Mouse (Mus musculus): Measurements from ENCODE around the gene Kctd17. TPM values are rescaled to one million over a fixed set of nuclear protein-coding genes. Genes with fewer than 3 reads are reported as not detected.

The Kctd17 gene
- polyA plus RNA-seq, 1 experiment from 2014 or later = 10.0 TPM

DNA sequence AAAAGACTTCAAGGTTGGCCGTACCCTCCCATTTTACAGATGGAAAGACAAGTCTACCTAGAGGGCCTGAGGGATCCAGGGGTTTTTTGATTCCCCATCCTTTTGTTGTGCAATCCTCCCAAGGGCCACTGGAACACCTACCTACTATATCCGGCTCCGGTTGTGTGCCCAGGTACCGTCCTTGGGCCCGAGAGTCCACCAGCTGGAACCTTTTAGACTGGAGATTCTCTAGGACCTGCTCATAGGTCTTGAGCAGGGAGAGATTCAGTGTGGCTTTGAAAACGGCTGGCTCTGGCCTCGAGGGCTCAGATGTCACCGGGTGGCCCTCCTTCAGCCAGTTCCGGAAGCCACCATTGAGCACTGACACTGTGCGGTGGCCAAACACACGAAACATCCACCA, 23.3 kb upstream of the Kctd17 start:
- no peak overlapping the region for H3K27ac ChIP-seq
- H3K36me3 ChIP-seq (ENCODE audit: inconsistent target) = no peaks in the 10 kb centered on the region
- H3K79me2 ChIP-seq (ENCODE audit: inconsistent target) = no peaks in the 10 kb centered on the region
- 57% methylated on average over 11 of the region's 11 CpGs for WGBS (ENCODE audit: missing documents)
- H3K4me3 ChIP-seq (ENCODE audit: inconsistent target) = no peak overlapping the region

GRCm38 (mm10) chr15:78405517-78406211, 22.7 kb upstream of the Kctd17 start, which contains the start of gene Tst:
Tst (minus strand) TSS chr15:78405907.
- Histone ChIP-seq H3K27ac (peak within 1 kb of the TSS; percentile 97), H3K36me3 (ENCODE audit: inconsistent target) (no peaks in the 10 kb centered on the region), H3K4me3 (ENCODE audit: inconsistent target) (peak within 1 kb of the TSS; percentile 84), H3K79me2 (ENCODE audit: inconsistent target) (no peaks in the 10 kb centered on the region)
- WGBS (ENCODE audit: missing documents) = 7% methylated on average over 34 of the region's 34 CpGs

- Histone ChIP-seq H3K27ac (peak within 1 kb of the TSS; percentile 97), H3K36me3 (ENCODE audit: inconsistent target) (no peaks in the 10 kb centered on the region), H3K4me3 (ENCODE audit: inconsistent target) (peak within 1 kb of the TSS; percentile 84), H3K79me2 (ENCODE audit: inconsistent target) (no peaks in the 10 kb centered on the region)
- WGBS (ENCODE audit: missing documents) = under 1% methylated on average over 40 of the region's 40 CpGs
These were observed 21.9 kb upstream of the Kctd17 start, which contains the start of gene Mpst for GRCm38 (mm10) chr15:78406293-78406934. Mpst (plus strand) TSS chr15:78406416.

GRCm38 (mm10) chr15:78409570-78410052, 18.8 kb upstream of the Kctd17 start:
- Histone ChIP-seq H3K27ac (no peak overlapping the region), H3K36me3 (ENCODE audit: inconsistent target) (no peaks in the 10 kb centered on the region), H3K79me2 (ENCODE audit: inconsistent target) (no peaks in the 10 kb centered on the region), H3K4me3 (ENCODE audit: inconsistent target) (no peak overlapping the region)
- 90% methylated on average over 12 of the region's 12 CpGs for WGBS (ENCODE audit: missing documents)

GRCm38 (mm10) chr15:78413083-78413718, 15.2 kb upstream of the Kctd17 start:
- Histone ChIP-seq H3K27ac (no peak overlapping the region), H3K79me2 (ENCODE audit: inconsistent target) (no peaks in the 10 kb centered on the region), H3K36me3 (ENCODE audit: inconsistent target) (no peaks in the 10 kb centered on the region), H3K4me3 (ENCODE audit: inconsistent target) (no peak overlapping the region)
- 92% methylated on average over 14 of the region's 14 CpGs for WGBS (ENCODE audit: missing documents)

DNA sequence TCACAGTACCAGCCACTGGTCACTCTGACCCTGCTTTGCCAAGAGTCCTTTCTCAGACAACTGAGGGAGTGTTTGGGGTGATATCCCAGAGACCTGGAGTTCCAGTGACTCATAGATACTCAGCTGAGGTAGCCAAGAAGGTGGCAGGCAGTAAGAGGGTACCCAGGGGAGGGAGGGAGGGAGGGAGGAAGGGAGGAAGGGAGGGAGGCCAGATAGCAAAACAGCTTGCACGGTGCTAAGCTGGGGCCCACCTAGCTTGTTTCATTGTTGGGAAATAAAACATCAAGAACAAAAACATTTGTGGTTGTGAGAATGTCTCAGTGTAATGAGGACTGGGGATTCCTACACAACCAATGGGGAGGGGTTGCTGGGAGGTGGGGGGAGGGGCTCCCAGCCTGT, 14.6 kb upstream of the Kctd17 start:
- 80% methylated on average over 1 of the region's 1 CpGs for WGBS (ENCODE audit: missing documents)
- H3K27ac ChIP-seq = no peak overlapping the region
- H3K79me2 ChIP-seq (ENCODE audit: inconsistent target) = no peaks in the 10 kb centered on the region
- H3K4me3 ChIP-seq (ENCODE audit: inconsistent target) = no peak overlapping the region
- H3K36me3 ChIP-seq (ENCODE audit: inconsistent target) = no peaks in the 10 kb centered on the region

DNA sequence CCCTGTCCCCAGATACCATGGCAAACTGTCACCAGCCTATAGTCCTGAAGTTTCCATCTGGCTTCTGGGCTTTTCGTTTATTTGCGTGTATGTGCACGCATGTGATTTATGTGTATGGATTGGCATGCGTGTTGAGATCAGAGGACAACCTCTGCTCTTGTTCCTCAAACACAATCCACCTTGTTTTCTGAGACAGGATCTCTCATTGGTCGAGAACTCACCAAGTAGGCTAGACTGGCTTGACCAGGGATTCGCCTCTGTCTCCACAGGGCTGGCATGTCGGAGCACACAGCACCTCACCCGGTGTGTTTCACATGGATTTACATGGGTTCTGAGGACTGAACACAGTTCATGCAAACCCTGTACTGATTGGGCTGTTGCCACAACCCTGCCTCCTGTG, 14.2 kb upstream of the Kctd17 start:
- no peak overlapping the region for H3K4me3 ChIP-seq (ENCODE audit: inconsistent target)
- no peaks in the 10 kb centered on the region for H3K36me3 ChIP-seq (ENCODE audit: inconsistent target)
- H3K27ac ChIP-seq = no peak overlapping the region
- 97% methylated on average over 7 of the region's 8 CpGs for WGBS (ENCODE audit: missing documents)
- H3K79me2 ChIP-seq (ENCODE audit: inconsistent target) = no peaks in the 10 kb centered on the region

DNA sequence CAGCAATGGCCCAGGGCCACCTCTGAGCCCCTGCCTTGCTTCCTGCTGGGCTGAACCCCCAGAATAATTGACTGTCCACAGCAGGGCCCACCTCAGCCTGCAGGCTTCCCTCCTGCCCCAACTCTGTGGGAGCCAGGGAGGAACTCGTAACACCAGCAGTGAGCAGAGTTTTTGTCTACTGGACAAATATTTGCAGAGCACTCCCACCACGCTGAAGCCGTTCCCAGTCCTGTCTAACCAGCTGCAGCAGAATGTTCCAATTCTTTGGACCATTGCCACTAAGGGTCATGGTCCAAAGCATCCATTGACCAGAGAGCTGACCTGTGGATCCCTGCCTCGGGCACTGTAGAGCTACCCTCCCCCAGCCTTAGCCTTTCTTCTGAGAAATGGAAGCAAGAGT, 11.4 kb upstream of the Kctd17 start:
- Histone ChIP-seq H3K4me3 (ENCODE audit: inconsistent target) (no peak overlapping the region), H3K36me3 (ENCODE audit: inconsistent target) (no peaks in the 10 kb centered on the region), H3K27ac (no peak overlapping the region), H3K79me2 (ENCODE audit: inconsistent target) (no peaks in the 10 kb centered on the region)
- WGBS (ENCODE audit: missing documents) = 94% methylated on average over 4 of the region's 4 CpGs

DNA sequence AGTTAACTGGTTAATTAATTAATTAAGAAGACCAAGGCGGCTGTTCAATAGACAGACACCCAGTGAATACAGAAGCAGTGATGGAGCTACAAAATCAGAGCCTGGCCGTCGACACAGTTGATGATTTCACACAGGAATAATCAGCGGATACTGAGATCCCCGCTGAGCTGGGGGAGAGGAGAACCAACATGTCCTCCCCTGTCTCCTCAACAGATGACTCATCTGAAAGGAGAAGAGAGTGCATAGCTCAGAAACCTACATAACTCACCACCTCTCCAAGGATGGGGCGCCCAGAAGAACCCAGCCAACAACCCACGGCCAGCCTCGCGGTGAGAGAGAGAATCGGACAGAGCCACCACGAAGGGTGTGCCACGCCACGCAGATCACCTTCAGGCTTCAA, 8.0 kb upstream of the Kctd17 start:
- WGBS (ENCODE audit: missing documents) = 76% methylated on average over 13 of the region's 13 CpGs
- Histone ChIP-seq H3K79me2 (ENCODE audit: inconsistent target) (no peaks in the 10 kb centered on the region), H3K4me3 (ENCODE audit: inconsistent target) (no peak overlapping the region), H3K36me3 (ENCODE audit: inconsistent target) (no peaks in the 10 kb centered on the region), H3K27ac (no peak overlapping the region)

- no peak overlapping the region for H3K4me3 ChIP-seq (ENCODE audit: inconsistent target)
- WGBS (ENCODE audit: missing documents) = 23% methylated on average over 15 of the region's 16 CpGs
- H3K27ac ChIP-seq = no peak overlapping the region
- H3K79me2 ChIP-seq (ENCODE audit: inconsistent target) = no peaks in the 10 kb centered on the region
- no peaks in the 10 kb centered on the region for H3K36me3 ChIP-seq (ENCODE audit: inconsistent target)
These were observed 6.1 kb upstream of the Kctd17 start for GRCm38 (mm10) chr15:78422046-78422956.

GRCm38 (mm10) chr15:78424507-78424906, 3.9 kb upstream of the Kctd17 start:
- WGBS (ENCODE audit: missing documents) = 43% methylated on average over 11 of the region's 11 CpGs
- Histone ChIP-seq H3K27ac (no peak overlapping the region), H3K36me3 (ENCODE audit: inconsistent target) (no peaks in the 10 kb centered on the region), H3K4me3 (ENCODE audit: inconsistent target) (no peak overlapping the region), H3K79me2 (ENCODE audit: inconsistent target) (no peaks in the 10 kb centered on the region)

- WGBS (ENCODE audit: missing documents) = 89% methylated on average over 3 of the region's 4 CpGs
- Histone ChIP-seq H3K4me3 (ENCODE audit: inconsistent target) (no peak overlapping the region), H3K27ac (no peak overlapping the region), H3K79me2 (ENCODE audit: inconsistent target) (no peaks in the 10 kb centered on the region), H3K36me3 (ENCODE audit: inconsistent target) (no peaks in the 10 kb centered on the region)
These were observed 3.1 kb upstream of the Kctd17 start for GRCm38 (mm10) chr15:78425230-78425629.

GRCm38 (mm10) chr15:78429139-78429459, 735 bp downstream of the Kctd17 start:
- Histone ChIP-seq H3K36me3 (ENCODE audit: inconsistent target) (no peaks in the 10 kb centered on the region), H3K4me3 (ENCODE audit: inconsistent target) (peak overlapping the region; percentile 23; the same call in 1 of the 2 replicates), H3K27ac (no peak overlapping the region), H3K79me2 (ENCODE audit: inconsistent target) (no peaks in the 10 kb centered on the region)
- 44% methylated on average over 3 of the region's 3 CpGs for WGBS (ENCODE audit: missing documents)

GRCm38 (mm10) chr15:78429871-78430622, 1.7 kb downstream of the Kctd17 start:
- Histone ChIP-seq H3K27ac (no peak overlapping the region), H3K36me3 (ENCODE audit: inconsistent target) (no peaks in the 10 kb centered on the region), H3K79me2 (ENCODE audit: inconsistent target) (no peaks in the 10 kb centered on the region), H3K4me3 (ENCODE audit: inconsistent target) (no peak overlapping the region)
- WGBS (ENCODE audit: missing documents) = 78% methylated on average over 13 of the region's 13 CpGs

All from macrophage (primary cell).